Mouse (Mus musculus) neural tube, embryonic 11.5 days (tissue): ENCODE data around the gene Neurod6. TPM values are rescaled to one million over a fixed set of nuclear protein-coding genes. Genes with fewer than 3 reads are reported as not detected.

Source experiments
- polyA plus RNA-seq: library from polyadenylated mRNA; unstranded; fragments of >200 nt; fragmentation: Nextera tagmentation; extraction: Ambion mirVana; gene quantifications from 2 replicates; pipeline ENCODE4 v1.2.1, GENCODE M21; 2014

Neurod6 gene
- polyA plus RNA-seq, 1 experiment from 2014 or later: 1.2 TPM

Other genes starting within 250 kb of the Neurod6 start
- gene Adcyap1r1, start 229.3 kb downstream of the Neurod6 start, polyA plus RNA-seq: 18.1 and 18.3 TPM in 2 replicates
- 0.09 TPM in 1 of 2 replicates, not detected in the other for gene Itprid1, start 155.6 kb upstream of the Neurod6 start, polyA plus RNA-seq